Mouse (Mus musculus): ENCODE measurements around the gene Zfp13. TPM values are rescaled to one million over a fixed set of nuclear protein-coding genes. Genes with fewer than 3 reads are reported as not detected.
"Not testable (repeated sequence)": the region's sequence is repeated elsewhere in the genome, so short reads cannot be mapped to it uniquely, and the experiment has no call there.

The Zfp13 gene
- polyA plus RNA-seq, 1 experiment from 2014 or later: 19.2 TPM

- ATAC-seq (replicated peaks; ENCODE audit: low FRiP score) (no peak), DNase-seq (ENCODE audit: low spot score) (no peak)
- Histone ChIP-seq H3K4me3 (ENCODE audit: low read depth, low read length) (no peak within 1 kb of the TSS), H3K4me2 (ENCODE audit: low read depth, low read length, severe bottlenecking) (no peak within 1 kb of the TSS; the same call in 1 of the 2 replicates), H3K9ac (ENCODE audit: low read length) (no peak within 1 kb of the TSS), H3K36me3 (ENCODE audit: control insufficient read depth, insufficient read depth, low read length) (no peaks in the 10 kb centered on the region), H3K27me3 (ENCODE audit: control insufficient read depth, insufficient read depth, low read length) (no peaks in the 10 kb centered on the region), H3K9me3 (ENCODE audit: control insufficient read depth, low read length) (no peaks in the 10 kb centered on the region), H3K4me1 (replicated peaks; ENCODE audit: control insufficient read depth, insufficient read depth, low read length) (peaks cover 2% of the 10 kb centered on the region; the same call in 1 of the 2 replicates), H3K27ac (ENCODE audit: low read depth, low read length) (no peak within 1 kb of the TSS)
- 21% methylated on average over 15 of the region's 15 CpGs for WGBS
Measured at GRCm38 (mm10) chr17:23600641-23601622, 1.6 kb upstream of the Zfp13 start, which contains the start of gene Zscan10. Gene Zscan10 (plus strand): TSS chr17:23600856.

GRCm38 (mm10) chr17:23599605-23600063 is 347 bp upstream of the Zfp13 start:
- Histone ChIP-seq H3K9me3 (ENCODE audit: control insufficient read depth, low read length) (no peaks in the 10 kb centered on the region), H3K27me3 (ENCODE audit: control insufficient read depth, insufficient read depth, low read length) (no peaks in the 10 kb centered on the region), H3K36me3 (ENCODE audit: control insufficient read depth, insufficient read depth, low read length) (no peaks in the 10 kb centered on the region), H3K4me2 (ENCODE audit: low read depth, low read length, severe bottlenecking) (peak overlapping the region; percentile 56), H3K27ac (ENCODE audit: low read depth, low read length) (peak overlapping the region; percentile 58; the same call in 1 of the 2 replicates), H3K9ac (ENCODE audit: low read length) (peak overlapping the region; percentile 39), H3K4me3 (ENCODE audit: low read depth, low read length) (peak overlapping the region; percentile 28), H3K4me1 (replicated peaks; ENCODE audit: control insufficient read depth, insufficient read depth, low read length) (peaks cover 2% of the 10 kb centered on the region; the same call in 1 of the 2 replicates)
- 47% methylated on average over 7 of the region's 7 CpGs for WGBS
- ATAC-seq (replicated peaks; ENCODE audit: low FRiP score) (no peak), DNase-seq (ENCODE audit: low spot score) (no peak)

- not testable (repeated sequence) for H3K4me3 ChIP-seq (ENCODE audit: low read depth, low read length); H3K27ac ChIP-seq (ENCODE audit: low read depth, low read length); H3K27me3 ChIP-seq (ENCODE audit: control insufficient read depth, insufficient read depth, low read length); H3K36me3 ChIP-seq (ENCODE audit: control insufficient read depth, insufficient read depth, low read length); H3K9ac ChIP-seq (ENCODE audit: low read length); ATAC-seq (replicated peaks; ENCODE audit: low FRiP score); H3K4me2 ChIP-seq (ENCODE audit: low read depth, low read length, severe bottlenecking); H3K9me3 ChIP-seq (ENCODE audit: control insufficient read depth, low read length); H3K4me1 ChIP-seq (replicated peaks; ENCODE audit: control insufficient read depth, insufficient read depth, low read length)
- DNase-seq (ENCODE audit: low spot score): peak; percentile 10
- 83% methylated on average over 4 of the region's 4 CpGs for WGBS
Measured at GRCm38 (mm10) chr17:23595139-23595538, 4.1 kb downstream of the Zfp13 start.

GRCm38 (mm10) chr17:23592926-23593300 is 6.4 kb downstream of the Zfp13 start:
- no peak for DNase-seq (ENCODE audit: low spot score)
- WGBS: 11% methylated on average over 13 of the region's 13 CpGs
- H3K4me2 ChIP-seq (ENCODE audit: low read depth, low read length, severe bottlenecking): peak overlapping the region; percentile 70
- no peaks in the 10 kb centered on the region for H3K4me1 ChIP-seq (replicated peaks; ENCODE audit: control insufficient read depth, insufficient read depth, low read length)
- peak overlapping the region; percentile 77 for H3K9ac ChIP-seq (ENCODE audit: low read length)
- H3K27me3 ChIP-seq (ENCODE audit: control insufficient read depth, insufficient read depth, low read length): no peaks in the 10 kb centered on the region
- no peaks in the 10 kb centered on the region for H3K36me3 ChIP-seq (ENCODE audit: control insufficient read depth, insufficient read depth, low read length)
- H3K4me3 ChIP-seq (ENCODE audit: low read depth, low read length): peak overlapping the region; percentile 39
- no peaks in the 10 kb centered on the region for H3K9me3 ChIP-seq (ENCODE audit: control insufficient read depth, low read length)
- peak overlapping the region; percentile 48 for H3K27ac ChIP-seq (ENCODE audit: low read depth, low read length)
- ATAC-seq (replicated peaks; ENCODE audit: low FRiP score): peak; percentile 60

- Histone ChIP-seq H3K27ac (ENCODE audit: low read depth, low read length) (peak overlapping the region; percentile 48), H3K27me3 (ENCODE audit: control insufficient read depth, insufficient read depth, low read length) (no peaks in the 10 kb centered on the region), H3K9ac (ENCODE audit: low read length) (peak overlapping the region; percentile 77), H3K4me3 (ENCODE audit: low read depth, low read length) (peak overlapping the region; percentile 39), H3K4me1 (replicated peaks; ENCODE audit: control insufficient read depth, insufficient read depth, low read length) (no peaks in the 10 kb centered on the region), H3K9me3 (ENCODE audit: control insufficient read depth, low read length) (no peaks in the 10 kb centered on the region), H3K36me3 (ENCODE audit: control insufficient read depth, insufficient read depth, low read length) (no peaks in the 10 kb centered on the region), H3K4me2 (ENCODE audit: low read depth, low read length, severe bottlenecking) (peak overlapping the region; percentile 70)
- DNase-seq (ENCODE audit: low spot score) (peak; percentile 99), ATAC-seq (replicated peaks; ENCODE audit: low FRiP score) (peak; percentile 99)
- 7% methylated on average over 34 of the region's 34 CpGs for WGBS
Measured at GRCm38 (mm10) chr17:23592208-23592925, 6.9 kb downstream of the Zfp13 start.

GRCm38 (mm10) chr17:23587253-23587652 is 12.0 kb downstream of the Zfp13 start:
- Histone ChIP-seq H3K4me1 (replicated peaks; ENCODE audit: control insufficient read depth, insufficient read depth, low read length) (peaks cover 13% of the 10 kb centered on the region; the same call in 1 of the 2 replicates), H3K27ac (ENCODE audit: low read depth, low read length) (no peak overlapping the region), H3K9ac (ENCODE audit: low read length) (no peak overlapping the region), H3K9me3 (ENCODE audit: control insufficient read depth, low read length) (no peaks in the 10 kb centered on the region), H3K27me3 (ENCODE audit: control insufficient read depth, insufficient read depth, low read length) (no peaks in the 10 kb centered on the region), H3K4me3 (ENCODE audit: low read depth, low read length) (no peak overlapping the region), H3K36me3 (ENCODE audit: control insufficient read depth, insufficient read depth, low read length) (no peaks in the 10 kb centered on the region), H3K4me2 (ENCODE audit: low read depth, low read length, severe bottlenecking) (no peak overlapping the region)
- 69% methylated on average over 2 of the region's 2 CpGs for WGBS
- DNase-seq (ENCODE audit: low spot score) (no peak), ATAC-seq (replicated peaks; ENCODE audit: low FRiP score) (no peak)

GRCm38 (mm10) chr17:23585721-23586491 is 13.4 kb downstream of the Zfp13 start:
- H3K4me3 ChIP-seq (ENCODE audit: low read depth, low read length): peak overlapping the region; percentile 65
- peaks cover 13% of the 10 kb centered on the region; the same call in 1 of the 2 replicates for H3K4me1 ChIP-seq (replicated peaks; ENCODE audit: control insufficient read depth, insufficient read depth, low read length)
- H3K9me3 ChIP-seq (ENCODE audit: control insufficient read depth, low read length): no peaks in the 10 kb centered on the region
- H3K36me3 ChIP-seq (ENCODE audit: control insufficient read depth, insufficient read depth, low read length): no peaks in the 10 kb centered on the region
- no peak overlapping the region for H3K27ac ChIP-seq (ENCODE audit: low read depth, low read length)
- H3K4me2 ChIP-seq (ENCODE audit: low read depth, low read length, severe bottlenecking): peak overlapping the region; percentile 92
- H3K27me3 ChIP-seq (ENCODE audit: control insufficient read depth, insufficient read depth, low read length): no peaks in the 10 kb centered on the region
- WGBS: under 1% methylated on average over 22 of the region's 22 CpGs
- DNase-seq (ENCODE audit: low spot score) (peak; percentile 79), ATAC-seq (replicated peaks; ENCODE audit: low FRiP score) (peak; percentile 90)
- H3K9ac ChIP-seq (ENCODE audit: low read length): peak overlapping the region; percentile 82

- Histone ChIP-seq H3K27ac (ENCODE audit: low read depth, low read length) (no peak overlapping the region), H3K4me1 (replicated peaks; ENCODE audit: control insufficient read depth, insufficient read depth, low read length) (peaks cover 13% of the 10 kb centered on the region; the same call in 1 of the 2 replicates), H3K9ac (ENCODE audit: low read length) (no peak overlapping the region; the same call in 1 of the 2 replicates), H3K4me2 (ENCODE audit: low read depth, low read length, severe bottlenecking) (peak overlapping the region; percentile 92), H3K4me3 (ENCODE audit: low read depth, low read length) (peak overlapping the region; percentile 65; the same call in 1 of the 2 replicates), H3K36me3 (ENCODE audit: control insufficient read depth, insufficient read depth, low read length) (no peaks in the 10 kb centered on the region), H3K9me3 (ENCODE audit: control insufficient read depth, low read length) (no peaks in the 10 kb centered on the region), H3K27me3 (ENCODE audit: control insufficient read depth, insufficient read depth, low read length) (no peaks in the 10 kb centered on the region)
- DNase-seq (ENCODE audit: low spot score) (no peak), ATAC-seq (replicated peaks; ENCODE audit: low FRiP score) (no peak)
- WGBS: 86% methylated on average over 8 of the region's 8 CpGs
Measured at GRCm38 (mm10) chr17:23584786-23585185, 14.5 kb downstream of the Zfp13 start.

All from forebrain, embryonic 11.5 days (tissue).